Mouse (Mus musculus) hindlimb bud, embryonic 11.5 days (tissue): Measurements from ENCODE around the gene Kera.
A peak's percentile ranks its signal among the peaks of the same experiment; 100 is the strongest.

Experiments used
- DNase-seq: peaks from one replicate; pipeline ENCODE4 v3.0.0-alpha.2; 2012; ENCODE audit warnings: low read depth, low spot score; ENCODE audit errors: extremely low spot score

Gene Kera

DNA sequence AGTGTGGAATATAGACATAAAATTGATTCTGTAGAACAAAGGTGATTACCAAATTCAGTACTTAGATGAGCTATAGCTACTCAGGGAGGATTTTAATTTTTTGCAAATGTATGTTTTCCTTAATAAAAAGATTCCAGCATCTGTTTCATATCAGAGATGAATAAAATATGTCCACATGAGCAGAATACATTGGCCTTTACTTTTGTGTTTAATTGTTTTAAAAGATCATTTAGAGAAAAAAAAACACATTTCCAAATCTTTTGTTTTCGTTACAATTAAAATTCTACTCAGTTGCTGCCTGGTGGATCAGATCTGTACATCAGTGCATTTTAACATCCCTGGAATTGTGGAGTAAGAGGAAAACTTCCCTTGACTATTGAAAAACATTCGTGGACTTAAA, at the start of gene Kera:
TSS of gene Kera (plus strand) at position 301 of the 400 bp plus-strand sequence.
- DNase-seq, result no peak

DNA sequence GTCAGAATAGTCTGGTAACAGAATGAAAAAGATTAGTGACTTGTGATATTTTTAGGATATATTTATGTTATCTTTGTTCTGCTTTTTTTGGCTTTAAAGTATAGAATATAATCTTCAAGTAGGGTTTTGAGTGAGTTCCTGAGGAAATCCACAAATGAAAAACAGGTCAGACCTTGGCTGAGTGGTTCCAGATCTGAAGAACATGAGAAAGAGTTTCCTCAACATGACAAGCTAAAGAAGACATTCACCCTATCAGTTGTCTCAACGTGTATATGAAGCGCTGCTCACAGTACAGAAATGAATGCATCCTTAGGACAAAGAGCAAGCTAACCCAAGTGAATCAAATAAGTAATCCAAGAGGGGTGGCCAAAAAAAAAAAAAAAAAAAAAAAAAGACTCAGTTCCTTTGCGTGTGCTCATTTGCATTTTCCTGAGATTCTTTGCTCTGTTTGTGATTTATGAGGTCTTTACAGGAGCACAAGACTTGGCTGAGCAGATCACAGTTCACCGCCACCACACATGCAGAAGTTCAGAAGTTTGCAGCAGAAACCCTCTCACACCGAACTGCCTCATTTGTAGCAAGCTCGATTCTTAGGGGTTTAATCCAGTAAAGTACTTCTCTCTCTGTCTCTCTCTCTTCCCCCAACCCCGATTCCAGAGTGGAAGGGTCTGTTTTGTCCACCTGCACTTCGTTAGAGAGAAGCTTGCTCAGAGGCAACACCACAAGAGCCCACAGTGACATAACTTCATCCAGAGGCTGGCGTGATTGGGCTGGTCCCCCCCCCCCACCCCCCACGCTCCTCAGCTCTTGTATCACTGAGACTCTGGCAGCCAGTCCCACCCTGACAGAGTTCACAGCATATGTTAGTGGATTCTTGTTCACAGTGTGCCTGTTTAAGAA, 41.5 kb upstream of the Kera start, which contains the start of gene Lum:
TSS of gene Lum (plus strand) at position 172 of the 900 bp plus-strand sequence.
- peak; percentile 33 for DNase-seq

- no peak for DNase-seq
Measured at GRCm38 (mm10) chr10:97567489-97568135, 39.1 kb upstream of the Kera start.

GRCm38 (mm10) chr10:97582543-97583231, 24.0 kb upstream of the Kera start:
- no peak for DNase-seq

DNA sequence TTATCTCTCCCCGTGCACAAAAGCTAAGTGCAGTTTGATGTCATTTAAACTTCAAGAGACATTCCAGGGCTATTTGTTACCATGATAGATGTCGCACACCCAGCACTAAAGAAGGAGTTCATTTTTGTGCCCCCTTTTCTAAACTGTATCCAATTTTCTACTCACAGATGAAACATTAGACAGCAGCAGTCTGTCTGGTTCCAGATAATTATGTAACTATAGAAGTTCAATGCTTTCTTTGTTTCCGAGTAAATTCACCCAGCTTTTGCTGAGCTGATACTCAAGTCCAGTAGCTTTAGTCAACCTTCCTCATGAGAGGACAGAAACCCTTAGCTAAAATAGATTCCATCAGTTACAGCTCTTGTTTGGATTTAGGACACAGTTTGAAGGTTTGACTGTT, 22.5 kb upstream of the Kera start:
- no peak for DNase-seq

- DNase-seq, result no peak
Measured at GRCm38 (mm10) chr10:97587159-97587558, 19.5 kb upstream of the Kera start.

DNA sequence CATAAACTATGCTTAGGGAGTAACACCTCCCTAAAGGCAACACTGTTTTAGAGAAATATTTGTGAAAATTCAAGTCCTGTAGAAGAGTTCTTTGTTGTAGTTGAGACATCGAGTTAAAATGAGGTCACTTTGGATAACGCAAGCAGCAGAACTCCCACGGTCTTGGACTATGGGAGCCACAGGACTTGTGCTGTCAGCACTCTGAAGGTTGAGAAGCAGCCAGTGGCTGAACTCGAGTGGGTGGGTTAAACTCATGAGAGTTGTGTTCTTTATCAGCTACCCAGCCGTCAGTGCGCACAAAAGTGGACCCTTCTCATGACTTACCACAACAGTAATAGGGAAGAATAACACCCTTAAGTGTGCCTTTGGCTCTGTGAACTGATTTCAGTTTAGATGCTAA, 17.1 kb upstream of the Kera start:
- DNase-seq, result no peak

DNA sequence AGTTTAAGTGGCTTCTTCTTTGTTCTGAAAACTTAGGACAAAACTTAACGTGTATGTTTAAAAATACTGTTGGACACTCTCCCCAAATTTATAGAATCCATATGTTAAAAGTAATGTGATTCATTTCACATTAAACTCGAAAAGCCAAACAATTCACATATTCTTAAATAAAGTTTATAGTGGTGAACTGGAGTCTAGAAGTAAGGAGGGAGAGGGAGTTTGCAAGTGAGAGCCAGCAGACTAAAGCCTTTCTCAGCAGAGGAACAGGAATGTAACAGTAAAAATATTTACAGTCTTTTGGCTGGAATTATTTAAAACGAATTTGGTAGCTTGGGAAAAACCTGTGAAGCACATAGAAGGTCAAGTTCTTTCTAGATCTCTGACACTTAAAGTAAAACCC, 15.6 kb upstream of the Kera start:
- no peak for DNase-seq

DNA sequence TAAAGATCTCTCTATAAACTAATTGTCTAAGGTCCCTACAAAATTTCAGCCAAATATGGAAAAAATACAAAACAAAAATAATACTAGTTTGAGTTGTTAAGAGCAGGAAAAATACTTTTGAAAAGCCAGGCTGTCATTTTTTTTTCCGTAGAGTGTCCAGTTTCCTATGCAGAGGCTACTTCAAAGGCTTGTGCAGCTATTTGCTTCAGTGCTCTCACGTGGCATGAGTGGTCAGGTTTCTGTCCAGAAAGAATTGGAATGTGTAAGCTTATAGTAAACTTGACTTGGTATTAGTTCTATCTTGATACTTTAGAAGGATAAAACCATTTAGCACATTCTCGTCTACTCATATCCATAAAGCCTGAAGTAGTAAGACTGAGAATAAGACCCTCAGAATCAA, 15.0 kb upstream of the Kera start:
- no peak for DNase-seq

GRCm38 (mm10) chr10:97595680-97596079, 11.0 kb upstream of the Kera start:
- no peak for DNase-seq

DNA sequence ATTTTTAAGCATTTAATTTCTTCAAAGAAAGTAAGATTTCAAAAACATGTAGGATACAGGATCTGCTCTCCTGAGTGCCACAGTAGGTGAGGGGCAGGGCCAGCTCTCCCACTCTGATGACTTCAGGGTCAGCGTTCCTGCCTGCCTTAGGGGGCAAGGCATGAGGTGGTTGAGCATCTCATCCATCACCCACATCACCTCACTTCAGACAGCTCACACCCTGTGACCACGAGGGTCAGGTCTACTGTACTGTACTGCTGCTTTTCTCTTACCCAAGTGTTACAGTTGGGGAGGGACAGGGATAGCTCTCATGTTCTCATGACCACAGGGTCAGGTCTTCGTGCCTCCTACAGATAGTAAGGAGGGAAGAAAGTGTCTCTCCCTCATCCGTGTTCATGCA, 4.9 kb upstream of the Kera start:
- DNase-seq, result no peak

DNA sequence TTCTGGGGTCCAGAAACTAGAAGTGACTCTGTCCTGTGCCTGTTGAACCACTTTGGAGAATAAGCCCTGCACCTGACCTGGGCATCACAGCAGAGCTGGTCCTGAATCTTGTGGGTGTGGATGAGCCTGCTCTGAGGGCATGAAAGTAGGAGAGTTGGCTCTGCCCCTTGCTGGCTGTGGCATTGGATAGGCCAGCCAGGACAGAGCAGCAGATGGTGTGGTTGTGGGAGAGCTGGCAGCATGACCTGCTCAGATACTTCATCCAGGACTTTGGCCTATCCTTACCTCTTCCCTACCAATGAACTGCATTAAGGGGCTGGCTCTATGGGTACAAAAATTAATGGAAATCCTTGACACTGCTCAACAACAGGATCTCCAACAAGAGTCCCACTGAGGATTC, 3.4 kb upstream of the Kera start:
- no peak for DNase-seq

- DNase-seq, result no peak
Measured at GRCm38 (mm10) chr10:97622328-97622727, 15.6 kb downstream of the Kera start.

- DNase-seq, result no peak
Measured at GRCm38 (mm10) chr10:97624381-97624780, 17.7 kb downstream of the Kera start.

DNA sequence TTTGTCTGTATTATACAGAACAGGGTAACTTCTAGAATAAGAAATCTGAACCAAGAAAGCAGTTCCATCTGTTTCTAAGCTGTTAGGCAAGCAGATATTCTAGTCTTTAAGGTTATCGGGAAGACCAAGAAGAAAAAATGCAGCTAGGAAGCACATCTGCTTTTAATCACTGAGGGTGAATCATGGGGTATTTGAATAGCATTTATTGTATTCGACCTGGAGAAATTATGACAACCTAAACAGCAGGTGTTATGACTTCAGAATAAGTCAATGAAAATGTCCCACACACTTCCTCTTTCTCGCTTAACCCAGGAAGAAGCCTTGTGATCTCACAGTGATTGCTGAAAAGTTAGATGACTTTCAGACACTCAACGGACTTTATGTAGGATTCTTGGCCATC, 18.4 kb downstream of the Kera start:
- DNase-seq, result no peak

DNA sequence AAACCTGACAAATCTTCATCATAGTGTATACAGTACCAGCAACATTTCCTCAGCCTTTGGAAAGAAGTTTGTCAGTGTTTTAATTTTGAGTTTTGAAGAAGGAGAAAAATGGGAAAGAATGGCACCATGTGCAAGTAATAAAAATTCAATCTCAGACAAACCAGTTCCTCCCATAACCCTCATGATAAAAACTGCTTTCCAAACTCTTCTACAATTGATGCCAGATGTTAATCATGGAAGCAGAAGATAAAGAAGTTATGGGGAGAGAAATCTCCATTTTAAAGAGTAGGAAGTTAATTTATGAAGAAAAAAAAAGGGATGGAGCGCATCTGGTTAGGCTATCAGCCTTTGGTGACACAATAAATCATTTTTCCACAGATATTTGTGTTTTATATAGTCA, 19.9 kb downstream of the Kera start:
- DNase-seq, result no peak

GRCm38 (mm10) chr10:97631061-97631460, 24.4 kb downstream of the Kera start:
- DNase-seq, result no peak

- no peak for DNase-seq
Measured at GRCm38 (mm10) chr10:97641926-97642325, 35.2 kb downstream of the Kera start.

DNA sequence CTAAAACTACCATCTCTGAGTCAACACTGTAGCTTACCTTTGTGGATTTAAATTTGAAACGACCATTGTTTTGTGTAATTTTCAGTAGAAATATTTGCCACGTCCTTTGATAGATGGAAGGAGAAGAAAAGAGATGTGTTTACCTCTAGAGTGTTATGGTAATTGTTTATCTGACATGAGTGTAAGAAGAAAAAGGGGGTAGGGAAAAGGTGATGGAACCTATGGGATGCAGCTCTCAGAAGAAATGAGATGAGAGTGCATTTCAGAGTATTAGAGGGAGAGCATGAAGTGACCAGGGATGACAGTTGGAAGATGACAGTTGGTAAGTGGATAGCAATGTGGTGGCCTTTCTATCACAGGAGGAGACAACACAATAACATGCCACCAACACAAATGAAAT, 37.1 kb downstream of the Kera start, which contains the start of gene Epyc:
TSS of gene Epyc (plus strand) at position 301 of the 400 bp plus-strand sequence.
- no peak for DNase-seq

DNA sequence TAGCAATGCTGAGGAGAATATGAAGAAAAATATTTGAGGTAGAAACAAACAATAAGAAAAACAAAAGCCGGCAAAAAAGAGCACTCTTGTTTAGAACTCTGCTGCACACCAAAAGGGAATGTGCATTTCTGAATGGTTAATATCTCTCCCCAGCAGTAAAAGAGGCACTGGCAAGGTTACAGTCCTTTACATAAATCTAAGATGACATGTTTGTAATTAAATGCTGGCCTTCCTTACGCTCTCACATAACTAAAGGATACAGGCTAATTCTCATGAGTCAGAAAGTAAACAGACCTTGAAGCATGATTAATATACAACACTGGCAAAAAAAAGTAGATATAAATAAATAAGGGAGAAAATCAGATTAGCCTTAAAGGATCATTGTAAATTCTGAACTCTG, 43.7 kb downstream of the Kera start:
- no peak for DNase-seq

- no peak for DNase-seq
Measured at GRCm38 (mm10) chr10:97659489-97659888, 52.8 kb downstream of the Kera start.
